In the genomic region with DNA sequence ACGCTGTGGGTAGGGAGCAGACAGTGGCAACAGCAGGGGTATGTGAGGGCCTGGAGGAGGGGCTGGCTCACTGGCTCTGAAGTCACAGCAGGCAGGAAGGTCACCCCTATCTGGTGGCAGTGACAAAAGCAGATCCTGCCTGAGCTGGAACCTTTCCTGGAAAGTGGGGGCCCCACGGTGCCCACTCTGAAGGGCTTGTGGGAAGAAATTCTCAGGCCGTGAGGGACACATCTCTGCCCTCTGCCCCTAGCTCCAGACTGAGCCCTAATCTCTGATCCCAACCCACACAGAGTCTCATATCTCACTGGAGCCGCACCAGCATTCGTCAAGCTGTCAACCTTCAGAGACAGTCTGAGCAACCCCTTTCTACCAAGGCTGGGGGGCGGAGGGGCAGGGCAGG, we compare ENCODE assay signal across 17 mouse cellular contexts. TPM values are rescaled to one million over a fixed set of nuclear protein-coding genes. Genes with fewer than 3 reads are reported as not detected.
DNase-seq lines count a peak whose midpoint lies in the region; ATAC-seq and TF ChIP-seq lines count a peak whose summit lies in the region.
"Had no signal": no experiment of that assay in that cellular context is flagged by ENCODE, and none has a peak within 500 bp of the region (broad histone marks: within the 10 kb centered on the region; RNA-seq: fewer than 3 reads in every experiment).

No protein-coding gene starts in this region.

- no peak for TF ChIP-seq POLR2A in heart, adult 2 months (IDR thresholded peaks at IDR 0.05; ENCODE audit: insufficient read depth, low read depth, low read length)

- TF ChIP-seq EP300 in heart, adult 2 months (IDR thresholded peaks at IDR 0.05; ENCODE audit: insufficient read depth, low read depth, low read length): no peak
- no peak for TF ChIP-seq EP300 in heart, postnatal 0 days (IDR thresholded peaks at IDR 0.05; ENCODE audit: low read depth)
- peak; percentile 81 for TF ChIP-seq EP300 in liver, embryonic 14.5 days (IDR thresholded peaks at IDR 0.05; ENCODE audit: low read depth)

- no peak overlapping the region for H3K9ac ChIP-seq in heart, embryonic 11.5 days (ENCODE audit: low read depth, low read length)
- H3K9ac ChIP-seq in heart, adult 2 months (ENCODE audit: low read depth, low read length): no peak overlapping the region
- H3K9ac ChIP-seq in heart, postnatal 0 days (replicated peaks; ENCODE audit: low read depth, low read length): no peak overlapping the region
- peak overlapping the region; percentile 64 for H3K9ac ChIP-seq in liver, embryonic 14.5 days (replicated peaks)
- H3K9ac ChIP-seq in neural tube, embryonic 15.5 days (replicated peaks): no peak overlapping the region
- H3K9ac ChIP-seq: hindbrain, embryonic 13.5 days; intestine, embryonic 15.5 days; kidney, embryonic 15.5 days; midbrain, embryonic 13.5 days had no signal

- intact Hi-C loops in heart, adult 2 months (cut with DNase I): no loop called here

- peaks cover 21% of the 10 kb centered on the region for H3K4me1 ChIP-seq in heart, embryonic 11.5 days (ENCODE audit: control insufficient read depth, insufficient read depth, low read length)
- H3K4me1 ChIP-seq in heart, adult 2 months (ENCODE audit: control insufficient read depth, insufficient read depth, low read length): no peaks in the 10 kb centered on the region; the same call in 1 of the 2 replicates
- H3K4me1 ChIP-seq in heart, postnatal 0 days (ENCODE audit: control insufficient read depth, insufficient read depth): peaks cover 15% of the 10 kb centered on the region
- H3K4me1 ChIP-seq in liver, embryonic 14.5 days (replicated peaks; ENCODE audit: control insufficient read depth in 2 of 2, insufficient read depth in 2 of 2, low read length in 1 of 2): peaks cover 38 to 61% of the 10 kb centered on the region in 2 experiments
- H3K4me1 ChIP-seq in neural tube, embryonic 15.5 days: peaks cover 45% of the 10 kb centered on the region
- H3K4me1 ChIP-seq: midbrain, embryonic 13.5 days had no signal

- TF ChIP-seq CTCF in heart, adult 2 months (IDR thresholded peaks at IDR 0.05): no peak
- TF ChIP-seq CTCF in heart, postnatal 0 days (IDR thresholded peaks at IDR 0.05; ENCODE audit: low read depth): no peak
- 0 out of 2 replicates have a peak, but pooled peaks have one; percentile 14 for TF ChIP-seq CTCF in liver, embryonic 14.5 days (IDR thresholded peaks at IDR 0.05; ENCODE audit: low read depth)

- H3K36me3 ChIP-seq in heart, embryonic 11.5 days (ENCODE audit: control insufficient read depth, insufficient read depth, low read length): no peaks in the 10 kb centered on the region
- H3K36me3 ChIP-seq in heart, adult 2 months (ENCODE audit: control insufficient read depth, insufficient read depth, low read length): no peaks in the 10 kb centered on the region
- no peaks in the 10 kb centered on the region for H3K36me3 ChIP-seq in heart, postnatal 0 days (replicated peaks; ENCODE audit: control insufficient read depth, insufficient read depth, low read length)
- no peaks in the 10 kb centered on the region for H3K36me3 ChIP-seq in liver, embryonic 14.5 days (replicated peaks; ENCODE audit: control insufficient read depth, insufficient read depth, low read depth)
- no peaks in the 10 kb centered on the region for H3K36me3 ChIP-seq in neural tube, embryonic 15.5 days
- H3K36me3 ChIP-seq: forebrain, embryonic 10.5 days; hindbrain, embryonic 13.5 days; intestine, embryonic 15.5 days; kidney, embryonic 15.5 days; midbrain, embryonic 13.5 days had no signal

- WGBS in heart, embryonic 11.5 days (ENCODE audit: insufficient replicate concordance): 8% methylated on average over 6 of the region's 6 CpGs
- WGBS in heart, adult 2 months: 19% methylated on average over 6 of the region's 6 CpGs
- WGBS in heart, postnatal 0 days: 4% methylated on average over 6 of the region's 6 CpGs
- 9% methylated on average over 6 of the region's 6 CpGs for WGBS in liver, embryonic 14.5 days (ENCODE audit: insufficient replicate concordance)
- 72% methylated on average over 6 of the region's 6 CpGs for WGBS in neural tube, embryonic 15.5 days

- H3K27ac ChIP-seq in heart, embryonic 11.5 days (ENCODE audit: low read depth, low read length): peak overlapping the region; percentile 59
- H3K27ac ChIP-seq in heart, adult 2 months: no peak overlapping the region
- peak overlapping the region; percentile 12 for H3K27ac ChIP-seq in heart, postnatal 0 days (ENCODE audit: low read depth)
- peak overlapping the region; percentile 77 for H3K27ac ChIP-seq in liver, embryonic 14.5 days
- no peak overlapping the region for H3K27ac ChIP-seq in neural tube, embryonic 15.5 days (replicated peaks)
- H3K27ac ChIP-seq: forebrain, embryonic 10.5 days; hindbrain, embryonic 13.5 days; intestine, embryonic 15.5 days; kidney, embryonic 15.5 days; left cerebral cortex, adult 2 months; midbrain, embryonic 13.5 days had no signal

- H3K9me3 ChIP-seq in heart, embryonic 11.5 days (replicated peaks; ENCODE audit: control insufficient read depth, low read length): no peaks in the 10 kb centered on the region
- no peaks in the 10 kb centered on the region for H3K9me3 ChIP-seq in heart, postnatal 0 days (replicated peaks; ENCODE audit: control insufficient read depth, low read length)
- H3K9me3 ChIP-seq in liver, embryonic 14.5 days (ENCODE audit: control insufficient read depth, low read length): no peaks in the 10 kb centered on the region
- no peaks in the 10 kb centered on the region for H3K9me3 ChIP-seq in neural tube, embryonic 15.5 days (replicated peaks)
- H3K9me3 ChIP-seq: forebrain, embryonic 10.5 days; hindbrain, embryonic 13.5 days; intestine, embryonic 15.5 days; kidney, embryonic 15.5 days; midbrain, embryonic 13.5 days had no signal

- ATAC-seq in heart, embryonic 11.5 days (replicated peaks; ENCODE audit: insufficient number of reproducible peaks, low FRiP score, low TSS enrichment): 0 out of 2 replicates have a peak, but pooled peaks have one; percentile 43
- ATAC-seq in common myeloid progenitor, adult 5-6 weeks (replicated peaks; ENCODE audit: low read depth, poor library complexity, severe bottlenecking): peak; percentile 36
- ATAC-seq in heart, postnatal 0 days (ENCODE audit: insufficient read depth, low read depth): peak; percentile 84
- peak; percentile 89 for ATAC-seq in liver, embryonic 14.5 days (ENCODE audit: insufficient read depth)
- ATAC-seq in activated CD4-positive, CD25-positive, alpha-beta regulatory T cell, adult 4 months: no peak
- ATAC-seq in neural tube, embryonic 15.5 days (ENCODE audit: low FRiP score): no peak
- ATAC-seq: intestine, embryonic 15.5 days; midbrain, embryonic 13.5 days had no signal

- H3K79me2 ChIP-seq in heart, adult 2 months (replicated peaks; ENCODE audit: control insufficient read depth, insufficient read depth, low read length): no peaks in the 10 kb centered on the region

- no peak overlapping the region for H3K4me3 ChIP-seq in heart, embryonic 11.5 days (ENCODE audit: low read depth, low read length)
- no peak overlapping the region for H3K4me3 ChIP-seq in heart, adult 2 months
- no peak overlapping the region for H3K4me3 ChIP-seq in heart, postnatal 0 days (ENCODE audit: low read depth, low read length)
- no peak overlapping the region for H3K4me3 ChIP-seq in liver, embryonic 14.5 days (ENCODE audit: insufficient read depth in 1 of 2, low read depth in 2 of 2, low read length in 2 of 2)
- H3K4me3 ChIP-seq in neural tube, embryonic 15.5 days (replicated peaks): no peak overlapping the region
- H3K4me3 ChIP-seq: forebrain, embryonic 10.5 days; hindbrain, embryonic 13.5 days; intestine, embryonic 15.5 days; kidney, embryonic 15.5 days; left cerebral cortex, adult 2 months; midbrain, embryonic 13.5 days had no signal

- no peak for DNase-seq in heart, adult 2 months
- peak; percentile 62 for DNase-seq in heart, postnatal 0 days (ENCODE audit: low spot score)
- DNase-seq in liver, embryonic 14.5 days (ENCODE audit: low read depth in 3 of 3, low spot score in 3 of 3): peak in 2 of 3 experiments; percentile 60 to 68
- DNase-seq: cerebellum, postnatal 14 days; gastrocnemius, postnatal 36 days; lung, postnatal 14 days; right cerebral cortex, adult 18-20 months had no signal

- H3K27me3 ChIP-seq in heart, embryonic 11.5 days (ENCODE audit: control insufficient read depth, insufficient read depth, low read length): no peaks in the 10 kb centered on the region; the same call in 1 of the 2 replicates
- no peaks in the 10 kb centered on the region for H3K27me3 ChIP-seq in heart, adult 2 months (ENCODE audit: control insufficient read depth, insufficient read depth, low read length)
- no peaks in the 10 kb centered on the region for H3K27me3 ChIP-seq in heart, postnatal 0 days (ENCODE audit: control insufficient read depth, insufficient read depth, low read length)
- no peaks in the 10 kb centered on the region for H3K27me3 ChIP-seq in liver, embryonic 14.5 days (ENCODE audit: control insufficient read depth, insufficient read depth, low read length)
- H3K27me3 ChIP-seq in neural tube, embryonic 15.5 days (replicated peaks): peaks cover 12% of the 10 kb centered on the region
- H3K27me3 ChIP-seq: hindbrain, embryonic 13.5 days; kidney, embryonic 15.5 days; midbrain, embryonic 13.5 days had no signal

- H3K4me2 ChIP-seq in heart, embryonic 11.5 days: no peak overlapping the region
- H3K4me2 ChIP-seq in heart, postnatal 0 days (ENCODE audit: low read depth, low read length): no peak overlapping the region
- H3K4me2 ChIP-seq in liver, embryonic 14.5 days (ENCODE audit: low read depth): peak overlapping the region; percentile 45
- no peak overlapping the region for H3K4me2 ChIP-seq in neural tube, embryonic 15.5 days
- H3K4me2 ChIP-seq: hindbrain, embryonic 13.5 days; intestine, embryonic 15.5 days; kidney, embryonic 15.5 days; midbrain, embryonic 13.5 days had no signal

RNA-seq across cellular contexts. Expression of gene Ubac1, which starts 15.8 kb away (rescaled TPM):
- polyA plus RNA-seq in heart, embryonic 11.5 days (2014; fragmentation: Nextera tagmentation; extraction: Ambion mirVana): 136 and 141 TPM in 2 replicates
- 10 to 100 TPM; 86.3 to 92.0 TPM for total RNA-seq in heart, adult 2 months (2021)
- 116 and 139 TPM in 2 replicates for polyA plus RNA-seq in heart, adult 2 months (2012; rRNA removed)
- total RNA-seq in common myeloid progenitor, adult 5-6 weeks (2017): 69.9 and 79.7 TPM in 2 replicates
- 99.4 and 120 TPM in 2 replicates for total RNA-seq in heart, postnatal 0 days (2014; rRNA removed; ENCODE audit: low replicate concordance)
- polyA plus RNA-seq in heart, postnatal 0 days (2015; fragmentation: Nextera tagmentation; extraction: Ambion mirVana): 119 and 120 TPM in 2 replicates
- polyA plus RNA-seq in liver, embryonic 14.5 days (2012; rRNA removed): 259 and 320 TPM in 2 replicates
- polyA plus RNA-seq in liver, embryonic 14.5 days (2014; fragmentation: Nextera tagmentation; extraction: Ambion mirVana): 504 and 526 TPM in 2 replicates
- 10 to 100 TPM; 14.0 to 17.0 TPM for polyA plus RNA-seq in activated CD4-positive, CD25-positive, alpha-beta regulatory T cell, adult 4 months (2017; shearing (Covaris generic))
- 138 and 148 TPM in 2 replicates for polyA plus RNA-seq in neural tube, embryonic 15.5 days (2015; fragmentation: Nextera tagmentation; extraction: Ambion mirVana)

RNA-seq across cellular contexts. Expression of gene Camsap1, which starts 54.3 kb away (rescaled TPM):
- polyA plus RNA-seq in heart, embryonic 11.5 days (2014; fragmentation: Nextera tagmentation; extraction: Ambion mirVana): 8.9 and 14.1 TPM in 2 replicates
- 10 to 100 TPM; 38.9 to 45.1 TPM for total RNA-seq in heart, adult 2 months (2021)
- 7.4 and 13.5 TPM in 2 replicates for polyA plus RNA-seq in heart, adult 2 months (2012; rRNA removed)
- total RNA-seq in common myeloid progenitor, adult 5-6 weeks (2017): 46.6 and 58.5 TPM in 2 replicates
- 8.9 and 12.7 TPM in 2 replicates for total RNA-seq in heart, postnatal 0 days (2014; rRNA removed; ENCODE audit: low replicate concordance)
- 5.7 TPM in 2 replicates for polyA plus RNA-seq in heart, postnatal 0 days (2015; fragmentation: Nextera tagmentation; extraction: Ambion mirVana)
- polyA plus RNA-seq in liver, embryonic 14.5 days (2012; rRNA removed): 2.3 and 2.8 TPM in 2 replicates
- 4.7 and 6.6 TPM in 2 replicates for polyA plus RNA-seq in liver, embryonic 14.5 days (2014; fragmentation: Nextera tagmentation; extraction: Ambion mirVana)
- 1 to 10 TPM; 4.5 to 8.8 TPM for polyA plus RNA-seq in activated CD4-positive, CD25-positive, alpha-beta regulatory T cell, adult 4 months (2017; shearing (Covaris generic))
- polyA plus RNA-seq in neural tube, embryonic 15.5 days (2015; fragmentation: Nextera tagmentation; extraction: Ambion mirVana): 42.3 and 61.6 TPM in 2 replicates

Comparison
In these comparisons a context has a peak if more than half of its experiments do, and no peak if none do; other contexts are left out.
1. H3K27ac ChIP-seq: peak in heart, embryonic 11.5 days (single experiment), heart, postnatal 0 days (single experiment) and liver, embryonic 14.5 days (single experiment); none in heart, adult 2 months (single experiment) and neural tube, embryonic 15.5 days (single experiment).
2. DNase-seq: peak in heart, postnatal 0 days (single experiment) and liver, embryonic 14.5 days (2 of 3); none in heart, adult 2 months (0 of 2).
3. ATAC-seq: peak in heart, embryonic 11.5 days (single experiment), common myeloid progenitor, adult 5-6 weeks (single experiment), heart, postnatal 0 days (single experiment) and liver, embryonic 14.5 days (single experiment); none in activated CD4-positive, CD25-positive, alpha-beta regulatory T cell, adult 4 months (single experiment) and neural tube, embryonic 15.5 days (single experiment).